Mouse (Mus musculus) spleen, postnatal 0 days (tissue): ENCODE data around the gene Mov10. TPM values are rescaled to one million over a fixed set of nuclear protein-coding genes. Genes with fewer than 3 reads are reported as not detected.

Experiments used
- polyA plus RNA-seq: library from polyadenylated mRNA; unstranded; fragments of >200 nt; fragmentation: Nextera tagmentation; extraction: Ambion mirVana; gene quantifications from 2 replicates; pipeline ENCODE4 v1.2.1, GENCODE M21; 2015

The Mov10 gene
- 17.1 and 24.0 TPM in 2 replicates for polyA plus RNA-seq

DNA sequence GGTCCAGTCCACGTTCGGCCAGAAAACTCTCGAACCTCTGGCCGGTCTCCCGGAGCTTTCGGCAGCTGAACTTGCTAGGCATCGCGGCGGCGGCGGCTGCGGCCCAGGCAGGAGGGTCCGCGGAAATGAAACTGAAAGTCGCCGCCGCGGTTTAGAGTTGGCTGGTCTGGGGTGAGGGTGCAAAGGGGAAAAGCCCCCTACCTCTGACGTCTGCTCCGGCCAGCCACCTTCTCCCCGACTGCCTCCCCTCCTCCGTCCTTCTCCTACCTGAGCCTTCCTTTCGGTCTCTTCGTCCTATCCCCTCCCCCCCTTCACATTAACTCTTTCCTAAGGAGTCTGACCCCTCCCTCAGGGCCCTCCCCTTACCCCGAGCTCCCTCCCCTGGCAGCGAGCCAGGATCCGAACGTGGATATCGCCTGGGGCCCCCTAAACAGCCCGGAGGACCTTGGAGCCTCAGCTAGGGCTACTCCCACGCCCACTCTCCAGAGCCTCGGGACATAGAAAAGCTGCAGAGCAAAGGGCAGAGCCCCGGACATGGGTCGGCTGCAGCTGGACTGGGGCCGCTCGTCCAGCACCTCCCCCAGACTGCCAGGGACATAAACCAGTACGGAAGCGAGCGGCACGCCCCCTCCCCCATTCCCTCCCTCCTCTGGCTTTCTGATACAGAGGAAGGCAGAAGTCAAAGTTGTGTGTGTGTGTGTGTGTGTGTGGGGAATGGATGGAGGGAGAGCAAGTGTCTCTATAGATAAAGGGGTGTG lies at the start of gene Mov10:
Mov10 (minus strand) TSS at position 573 of the 758 bp plus-strand sequence.

GRCm38 (mm10) chr3:104863786-104864650 lies 45.7 kb upstream of the Mov10 start, which contains the start of the genes St7l and Capza1:
TSS of gene St7l (plus strand) at chr3:104864005.
TSS of gene Capza1 (minus strand) at chr3:104864505.

GRCm38 (mm10) chr3:104788075-104788474 lies 30.3 kb downstream of the Mov10 start, which contains the start of gene Rhoc:
TSS of gene Rhoc (plus strand) at chr3:104788375.

DNA sequence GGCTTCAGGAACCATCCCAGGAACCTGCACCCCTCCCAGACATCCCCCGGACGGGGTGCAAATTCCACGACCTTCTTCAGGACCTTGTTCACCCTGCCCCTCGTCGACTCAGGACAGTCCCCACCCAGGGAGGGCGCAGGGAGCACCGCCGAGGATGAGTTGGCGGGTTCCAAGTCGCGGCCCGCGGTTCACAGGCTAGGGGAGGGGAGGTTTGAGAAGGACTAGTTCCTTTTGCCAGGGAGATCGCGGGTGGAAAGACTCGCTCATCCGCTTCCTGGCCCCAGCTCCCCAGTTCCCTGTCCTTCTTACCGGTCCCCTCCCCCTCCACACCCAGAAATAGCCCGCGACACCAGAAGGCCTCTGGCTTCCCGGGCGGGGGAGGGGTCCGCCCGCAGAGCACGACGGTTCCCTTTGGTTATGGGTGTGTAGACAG lies 36.9 kb downstream of the Mov10 start, which contains the start of gene Fam19a3:
Fam19a3 (minus strand) TSS at position 370 of the 433 bp plus-strand sequence.

GRCm38 (mm10) chr3:104780561-104781420 lies 37.6 kb downstream of the Mov10 start, which contains the start of gene Ppm1j:
TSS of gene Ppm1j (plus strand) at chr3:104781056.

Other genes starting within 250 kb of the Mov10 start
- 83.4 and 89.3 TPM in 2 replicates for gene Slc16a1, start 179.9 kb downstream of the Mov10 start, polyA plus RNA-seq
- gene Ppm1j, start 37.5 kb downstream of the Mov10 start, polyA plus RNA-seq = 0.65 and 1.2 TPM in 2 replicates
- gene Fam19a3, start 36.7 kb downstream of the Mov10 start, polyA plus RNA-seq = 0.04 TPM in 1 of 2 replicates, not detected in the other
- 40.1 and 46.6 TPM in 2 replicates for gene Rhoc, start 30.2 kb downstream of the Mov10 start, polyA plus RNA-seq
- 14.2 and 15.1 TPM in 2 replicates for gene St7l, start 45.4 kb upstream of the Mov10 start, polyA plus RNA-seq
- gene Capza1, start 45.9 kb upstream of the Mov10 start, polyA plus RNA-seq = 101 and 118 TPM in 2 replicates
- 0.78 and 1.2 TPM in 2 replicates for gene Wnt2b, start 143.4 kb upstream of the Mov10 start, polyA plus RNA-seq
- gene Cttnbp2nl, start 234.6 kb upstream of the Mov10 start, polyA plus RNA-seq = 2.9 and 4.6 TPM in 2 replicates
- gene 4930564D02Rik, start 248.3 kb upstream of the Mov10 start, polyA plus RNA-seq = not detected in 2 replicates